Mouse (Mus musculus): ENCODE measurements around the gene Mylip. TPM values are rescaled to one million over a fixed set of nuclear protein-coding genes. Genes with fewer than 3 reads are reported as not detected.

Mylip gene
- total and polyA plus RNA-seq, 3 experiments, result 0.13 TPM; not detected in 2

DNA sequence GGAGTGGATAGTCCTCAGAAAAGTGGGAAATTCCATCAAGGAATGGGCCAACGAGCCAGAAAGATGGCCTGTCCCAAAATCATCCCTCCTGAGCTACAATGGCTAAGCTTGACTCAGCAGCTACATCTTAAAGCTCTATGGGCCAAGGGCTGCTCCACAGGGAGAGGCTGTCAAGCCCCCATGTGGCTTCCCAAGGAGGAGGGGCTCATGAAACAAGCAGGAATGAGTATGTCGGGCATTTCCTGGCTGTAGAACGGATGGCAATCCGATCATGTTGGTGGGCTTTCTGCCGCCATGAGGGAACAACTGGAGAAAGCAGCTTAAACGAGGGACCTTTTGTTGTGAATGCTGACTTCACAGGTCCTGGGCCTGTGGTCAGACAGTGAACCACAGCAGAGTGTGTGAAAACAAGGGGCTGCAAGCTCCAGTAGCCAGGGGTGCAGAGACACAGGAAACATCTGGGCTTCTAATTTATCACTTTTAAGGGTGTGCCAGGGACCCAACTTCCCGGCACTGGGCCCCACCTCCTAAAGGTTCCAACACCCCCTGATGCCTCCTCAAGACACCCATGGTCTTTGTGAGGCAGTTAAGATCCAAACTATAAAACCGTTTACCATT lies 53.5 kb downstream of the Mylip start:
- in situ Hi-C loops (cut with MboI; ENCODE audit: low pct_ligation_motif_present, low pct_unique_long_range_greater_than_20kb, low sequenced_read_pairs) (no loop called here), dilution Hi-C loops (cut with MboI; ENCODE audit: extremely low pct_ligation_motif_present, extremely low pct_unique_long_range_greater_than_20kb, low sequenced_read_pairs) (no loop called here)
- Histone ChIP-seq H3K4me2 (ENCODE audit: insufficient read depth, low read depth, poor library complexity, severe bottlenecking) (no peak overlapping the region), H3K27ac (ENCODE audit: insufficient read depth, low read depth) (no peak overlapping the region), H3K9ac (ENCODE audit: insufficient read depth, low read depth) (no peak overlapping the region), H3K27me3 (replicated peaks) (no peaks in the 10 kb centered on the region), H3K79me2 (replicated peaks; ENCODE audit: control insufficient read depth, extremely low read depth, insufficient read depth, poor library complexity, severe bottlenecking) (no peaks in the 10 kb centered on the region), H3K4me1 (ENCODE audit: control insufficient read depth in 1 of 2, insufficient read depth in 2 of 2) (peaks cover 5 to 13% of the 10 kb centered on the region in 2 experiments; a peak in 3 of 4 replicates), H3K4me3 (replicated peaks in 1 of 3; ENCODE audit: low read depth in 2 of 3, low read length in 2 of 3, poor library complexity in 1 of 3) (no peak overlapping the region), H3K36me3 (replicated peaks in 1 of 2; ENCODE audit: control insufficient read depth in 1 of 2, insufficient read depth in 1 of 2, low read length in 1 of 2) (no peaks in the 10 kb centered on the region), H3K9me3 (replicated peaks; ENCODE audit: low read length) (no peaks in the 10 kb centered on the region)
- TF ChIP-seq ZC3H11A (IDR thresholded peaks at IDR 0.05; ENCODE audit: low read depth, low read length) (no peak), TCF12 (IDR thresholded peaks at IDR 0.05; ENCODE audit: low read depth, low read length) (no peak), ELF1 (IDR thresholded peaks at IDR 0.05; ENCODE audit: low read depth, low read length) (no peak), JUND (conservative IDR thresholded peaks at IDR 0.05; ENCODE audit: low read depth, low read length) (no peak), ZMIZ1 (IDR thresholded peaks at IDR 0.05; ENCODE audit: low read depth, low read length) (no peak), KAT2A (IDR thresholded peaks at IDR 0.05; ENCODE audit: insufficient replicate concordance, low read length) (no peak), EP300 (IDR thresholded peaks at IDR 0.05; ENCODE audit: low read length) (no peak), USF2 (conservative IDR thresholded peaks at IDR 0.05; ENCODE audit: low read depth, low read length) (no peak), ETS1 (conservative IDR thresholded peaks at IDR 0.05; ENCODE audit: low read depth, low read length) (no peak), HCFC1 (IDR thresholded peaks at IDR 0.05; ENCODE audit: low read depth, low read length) (no peak), CTCF (conservative IDR thresholded peaks at IDR 0.05 in 1 of 2, IDR thresholded peaks at IDR 0.05 in 1 of 2; ENCODE audit: low read depth in 2 of 2, low read length in 2 of 2) (no peak; a peak in 1 of 4 replicates), MAFK (IDR thresholded peaks at IDR 0.05; ENCODE audit: insufficient replicate concordance, low read length) (no peak), IRF4 (IDR thresholded peaks at IDR 0.05; ENCODE audit: low read depth, low read length) (no peak)
- DNase-seq (ENCODE audit: extremely low read depth), result peak; percentile 21

DNA sequence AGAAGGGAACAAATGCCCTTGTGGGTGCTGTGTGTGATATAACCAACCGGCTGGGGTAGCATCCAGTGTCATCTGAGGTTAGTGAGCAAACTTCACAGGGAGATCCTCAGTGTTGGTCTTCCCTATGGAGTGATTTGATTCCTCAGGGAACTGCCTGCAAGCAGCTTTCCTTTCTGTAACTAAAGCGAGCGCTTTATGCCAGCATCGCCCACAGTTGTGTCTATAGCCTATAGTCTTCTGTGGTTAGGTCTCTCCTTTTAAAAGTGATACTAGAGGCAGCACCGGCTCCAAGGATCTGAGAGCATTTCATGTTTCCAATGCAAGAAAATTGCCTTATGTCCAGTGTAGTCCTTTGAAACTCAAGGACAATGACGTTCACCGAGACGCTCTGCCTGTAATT lies 54.7 kb downstream of the Mylip start:
- no peak overlapping the region for H3K4me2 ChIP-seq (ENCODE audit: insufficient read depth, low read depth, poor library complexity, severe bottlenecking)
- dilution Hi-C loops (cut with MboI; ENCODE audit: extremely low pct_ligation_motif_present, extremely low pct_unique_long_range_greater_than_20kb, low sequenced_read_pairs) (no loop called here), in situ Hi-C loops (cut with MboI; ENCODE audit: low pct_ligation_motif_present, low pct_unique_long_range_greater_than_20kb, low sequenced_read_pairs) (no loop called here)
- no peaks in the 10 kb centered on the region for H3K27me3 ChIP-seq (replicated peaks)
- no peak overlapping the region for H3K9ac ChIP-seq (ENCODE audit: insufficient read depth, low read depth)
- no peaks in the 10 kb centered on the region for H3K9me3 ChIP-seq (replicated peaks; ENCODE audit: low read length)
- no peaks in the 10 kb centered on the region for H3K79me2 ChIP-seq (replicated peaks; ENCODE audit: control insufficient read depth, extremely low read depth, insufficient read depth, poor library complexity, severe bottlenecking)
- no peak for DNase-seq (ENCODE audit: extremely low read depth)
- H3K27ac ChIP-seq (ENCODE audit: insufficient read depth, low read depth), result no peak overlapping the region
- H3K4me3 ChIP-seq (replicated peaks in 1 of 3; ENCODE audit: low read depth in 2 of 3, low read length in 2 of 3, poor library complexity in 1 of 3), result no peak overlapping the region
- H3K4me1 ChIP-seq (ENCODE audit: control insufficient read depth in 1 of 2, insufficient read depth in 2 of 2), result peaks cover 5 to 13% of the 10 kb centered on the region in 2 experiments; a peak in 3 of 4 replicates
- no peaks in the 10 kb centered on the region for H3K36me3 ChIP-seq (replicated peaks in 1 of 2; ENCODE audit: control insufficient read depth in 1 of 2, insufficient read depth in 1 of 2, low read length in 1 of 2)
- TF ChIP-seq NELFE (IDR thresholded peaks at IDR 0.05; ENCODE audit: low read depth, low read length) (no peak), CHD2 (IDR thresholded peaks at IDR 0.05; ENCODE audit: low read length) (no peak), POLR2A (IDR thresholded peaks at IDR 0.05; ENCODE audit: low read depth, low read length) (no peak), HCFC1 (IDR thresholded peaks at IDR 0.05; ENCODE audit: low read depth, low read length) (no peak)

All from CH12.LX (cell line).